Mouse (Mus musculus) testis, adult 2 months (tissue): ENCODE data around the gene Wdr95.

Experiments
- CTCF ChIP-seq: fragments of 200-500 bp; IDR thresholded peaks from 2 replicates; pipeline ENCODE4 v1.5.1; 2012; ENCODE audit warnings: low read depth, mild to moderate bottlenecking, inconsistent platforms, low read length, moderate library complexity; ENCODE audit not compliant: control insufficient read depth, insufficient read depth, insufficient replicate concordance
- POLR2A ChIP-seq: fragments of 200-500 bp; IDR thresholded peaks from 2 replicates; pipeline ENCODE4 v1.6.1; 2012; ENCODE audit warnings: low read depth, mild to moderate bottlenecking, inconsistent platforms, low read length, moderate library complexity; ENCODE audit not compliant: control insufficient read depth

DNA sequence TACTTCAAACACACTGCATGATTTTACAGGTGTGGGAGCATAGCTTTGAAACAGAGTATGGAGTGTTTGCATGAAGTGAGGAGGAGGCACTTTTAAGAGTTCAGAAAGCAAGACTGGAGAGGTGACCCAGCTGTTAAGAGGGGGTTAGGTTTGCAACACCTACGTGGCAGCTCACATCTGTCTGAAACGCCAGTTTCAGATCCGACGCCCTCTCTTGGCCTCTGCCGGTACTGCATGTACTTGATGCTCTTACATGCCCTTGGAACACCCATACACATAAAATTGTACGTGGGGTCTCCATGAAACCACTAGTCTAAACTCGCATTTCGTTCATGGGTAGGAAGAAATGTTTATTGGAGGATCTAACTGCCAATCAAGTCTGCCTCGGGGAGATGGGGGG lies 24.3 kb downstream of the Wdr95 start:
- TF ChIP-seq CTCF (peak; percentile 83), POLR2A (no peak)
